Mouse (Mus musculus): ENCODE measurements around the gene Ginm1. TPM values are rescaled to one million over a fixed set of nuclear protein-coding genes. Genes with fewer than 3 reads are reported as not detected.

Gene Ginm1
- total RNA-seq (2014; rRNA removed) (22.2 and 35.4 TPM in 2 replicates), polyA plus RNA-seq (2015; fragmentation: Nextera tagmentation; extraction: Ambion mirVana) (65.4 and 67.9 TPM in 2 replicates)

GRCm38 (mm10) chr10:7792751-7793385 lies at the start of gene Ginm1, which contains the start of gene Ppil4:
Gene Ginm1, minus strand, starts transcription at chr10:7792824.
Gene Ppil4, plus strand, starts transcription at chr10:7792891.
- H3K4me2 ChIP-seq (ENCODE audit: low read depth, low read length, poor library complexity, severe bottlenecking): peak within 1 kb of the TSS; percentile 80
- H3K27ac ChIP-seq (ENCODE audit: low read depth, low read length): peak within 1 kb of the TSS; percentile 74
- peaks cover 5% of the 10 kb centered on the region for H3K4me1 ChIP-seq (ENCODE audit: insufficient read depth, low read length)
- DNase-seq (ENCODE audit: low spot score) (peak; percentile 96), ATAC-seq (ENCODE audit: low FRiP score) (peak; percentile 94)
- H3K4me3 ChIP-seq (ENCODE audit: low read depth, low read length): peak within 1 kb of the TSS; percentile 75
- no peak for TF ChIP-seq CTCF (IDR thresholded peaks at IDR 0.05)
- H3K27me3 ChIP-seq (ENCODE audit: insufficient read depth, low read length): no peaks in the 10 kb centered on the region
- under 1% methylated on average over 52 of the region's 52 CpGs for WGBS
- peak within 1 kb of the TSS; percentile 93 for H3K9ac ChIP-seq (replicated peaks; ENCODE audit: low read length, poor library complexity, severe bottlenecking)
- no peaks in the 10 kb centered on the region for H3K9me3 ChIP-seq (ENCODE audit: low read length)
- H3K36me3 ChIP-seq (ENCODE audit: insufficient read depth, low read length): peaks cover 11% of the 10 kb centered on the region; the same call in 1 of the 2 replicates

GRCm38 (mm10) chr10:7841571-7842080 lies 49.0 kb upstream of the Ginm1 start:
- H3K9me3 ChIP-seq (ENCODE audit: low read length): no peaks in the 10 kb centered on the region
- no peak for TF ChIP-seq CTCF (IDR thresholded peaks at IDR 0.05)
- no peak overlapping the region for H3K9ac ChIP-seq (replicated peaks; ENCODE audit: low read length, poor library complexity, severe bottlenecking)
- no peak overlapping the region for H3K27ac ChIP-seq (ENCODE audit: low read depth, low read length)
- WGBS: 70% methylated on average over 14 of the region's 14 CpGs
- H3K4me1 ChIP-seq (ENCODE audit: insufficient read depth, low read length): no peaks in the 10 kb centered on the region
- ATAC-seq (ENCODE audit: low FRiP score) (no peak), DNase-seq (ENCODE audit: low spot score) (peak; percentile 5)
- no peak overlapping the region for H3K4me2 ChIP-seq (ENCODE audit: low read depth, low read length, poor library complexity, severe bottlenecking)
- H3K4me3 ChIP-seq (ENCODE audit: low read depth, low read length): no peak overlapping the region
- H3K36me3 ChIP-seq (ENCODE audit: insufficient read depth, low read length): no peaks in the 10 kb centered on the region
- H3K27me3 ChIP-seq (ENCODE audit: insufficient read depth, low read length): no peaks in the 10 kb centered on the region

GRCm38 (mm10) chr10:7840785-7841184 lies 48.2 kb upstream of the Ginm1 start:
- Histone ChIP-seq H3K4me1 (ENCODE audit: insufficient read depth, low read length) (no peaks in the 10 kb centered on the region), H3K36me3 (ENCODE audit: insufficient read depth, low read length) (no peaks in the 10 kb centered on the region), H3K27ac (ENCODE audit: low read depth, low read length) (no peak overlapping the region), H3K9ac (replicated peaks; ENCODE audit: low read length, poor library complexity, severe bottlenecking) (no peak overlapping the region), H3K9me3 (ENCODE audit: low read length) (no peaks in the 10 kb centered on the region), H3K4me3 (ENCODE audit: low read depth, low read length) (no peak overlapping the region), H3K4me2 (ENCODE audit: low read depth, low read length, poor library complexity, severe bottlenecking) (no peak overlapping the region), H3K27me3 (ENCODE audit: insufficient read depth, low read length) (no peaks in the 10 kb centered on the region)
- no peak for DNase-seq (ENCODE audit: low spot score)
- no peak for TF ChIP-seq CTCF (IDR thresholded peaks at IDR 0.05)
- 68% methylated on average over 3 of the region's 3 CpGs for WGBS
- ATAC-seq (ENCODE audit: low FRiP score): no peak

- DNase-seq (ENCODE audit: low spot score): no peak
- Histone ChIP-seq H3K36me3 (ENCODE audit: insufficient read depth, low read length) (no peaks in the 10 kb centered on the region), H3K4me2 (ENCODE audit: low read depth, low read length, poor library complexity, severe bottlenecking) (no peak overlapping the region), H3K9me3 (ENCODE audit: low read length) (no peaks in the 10 kb centered on the region), H3K27me3 (ENCODE audit: insufficient read depth, low read length) (no peaks in the 10 kb centered on the region), H3K4me1 (ENCODE audit: insufficient read depth, low read length) (no peaks in the 10 kb centered on the region), H3K4me3 (ENCODE audit: low read depth, low read length) (no peak overlapping the region), H3K27ac (ENCODE audit: low read depth, low read length) (no peak overlapping the region), H3K9ac (replicated peaks; ENCODE audit: low read length, poor library complexity, severe bottlenecking) (no peak overlapping the region)
- TF ChIP-seq CTCF (IDR thresholded peaks at IDR 0.05): no peak
- 80% methylated on average over 2 of the region's 2 CpGs for WGBS
- ATAC-seq (ENCODE audit: low FRiP score): no peak
These were observed 47.7 kb upstream of the Ginm1 start for GRCm38 (mm10) chr10:7840353-7840733.

GRCm38 (mm10) chr10:7839551-7840352 lies 47.1 kb upstream of the Ginm1 start:
- H3K4me1 ChIP-seq (ENCODE audit: insufficient read depth, low read length): no peaks in the 10 kb centered on the region
- no peaks in the 10 kb centered on the region for H3K9me3 ChIP-seq (ENCODE audit: low read length)
- H3K4me2 ChIP-seq (ENCODE audit: low read depth, low read length, poor library complexity, severe bottlenecking): no peak overlapping the region
- ATAC-seq (ENCODE audit: low FRiP score) (no peak), DNase-seq (ENCODE audit: low spot score) (peak; percentile 45)
- H3K9ac ChIP-seq (replicated peaks; ENCODE audit: low read length, poor library complexity, severe bottlenecking): no peak overlapping the region
- no peak overlapping the region for H3K4me3 ChIP-seq (ENCODE audit: low read depth, low read length)
- no peaks in the 10 kb centered on the region for H3K36me3 ChIP-seq (ENCODE audit: insufficient read depth, low read length)
- H3K27me3 ChIP-seq (ENCODE audit: insufficient read depth, low read length): no peaks in the 10 kb centered on the region
- TF ChIP-seq CTCF (IDR thresholded peaks at IDR 0.05): no peak
- no peak overlapping the region for H3K27ac ChIP-seq (ENCODE audit: low read depth, low read length)
- 78% methylated on average over 22 of the region's 22 CpGs for WGBS
